Mouse (Mus musculus) adrenal gland, postnatal 4 days (tissue): Measurements from ENCODE around the gene Spag7. TPM values are rescaled to one million over a fixed set of nuclear protein-coding genes. Genes with fewer than 3 reads are reported as not detected.

Experiments
- DNase-seq, 2 experiments: peaks; one replicate each; pipeline ENCODE4 v3.0.0; 2021 to 2022; ENCODE audit warnings: low spot score in 2 of 2, mixed read lengths in 2 of 2
- total RNA-seq, 2 experiments: library from RNA; stranded (reverse); gene quantifications; 2 replicates each; pipeline ENCODE4 v1.2.3; 2021

Spag7 gene
- total RNA-seq, 2 experiments from 2014 or later, result 82.0 to 87.2 TPM

- DNase-seq, result no peak
These were observed 23.6 kb downstream of the Spag7 start for GRCm38 (mm10) chr11:70645461-70646258.

- no peak for DNase-seq
These were observed 24.6 kb downstream of the Spag7 start for GRCm38 (mm10) chr11:70644564-70645103.

- no peak for DNase-seq
These were observed 26.2 kb downstream of the Spag7 start for GRCm38 (mm10) chr11:70643051-70643450.

- DNase-seq, result no peak
These were observed 28.0 kb downstream of the Spag7 start for GRCm38 (mm10) chr11:70641241-70641640.

- no peak for DNase-seq
These were observed 29.2 kb downstream of the Spag7 start for GRCm38 (mm10) chr11:70639976-70640375.

- no peak for DNase-seq
These were observed 30.4 kb downstream of the Spag7 start, which contains the start of gene Gp1ba for GRCm38 (mm10) chr11:70638714-70639278. Gene Gp1ba (plus strand): TSS chr11:70639122.

- DNase-seq, result no peak
These were observed 30.9 kb downstream of the Spag7 start for GRCm38 (mm10) chr11:70638293-70638692.

- no peak for DNase-seq
These were observed 31.5 kb downstream of the Spag7 start for GRCm38 (mm10) chr11:70637764-70638163.

- no peak for DNase-seq
These were observed 33.6 kb downstream of the Spag7 start for GRCm38 (mm10) chr11:70635601-70636000.

- no peak for DNase-seq
These were observed 39.1 kb downstream of the Spag7 start for GRCm38 (mm10) chr11:70630129-70630528.

- no peak for DNase-seq
These were observed 39.7 kb downstream of the Spag7 start for GRCm38 (mm10) chr11:70629557-70629956.

GRCm38 (mm10) chr11:70628431-70628830, 40.8 kb downstream of the Spag7 start:
- no peak for DNase-seq

- no peak for DNase-seq
These were observed 42.3 kb downstream of the Spag7 start for GRCm38 (mm10) chr11:70626877-70627276.

GRCm38 (mm10) chr11:70625473-70625872, 43.7 kb downstream of the Spag7 start:
- DNase-seq, result no peak

GRCm38 (mm10) chr11:70623053-70623742, 46.0 kb downstream of the Spag7 start:
- DNase-seq, result no peak

- no peak for DNase-seq
These were observed 47.0 kb downstream of the Spag7 start for GRCm38 (mm10) chr11:70621972-70622814.

GRCm38 (mm10) chr11:70619101-70619500, 50.1 kb downstream of the Spag7 start, which contains the start of gene Chrne:
Gene Chrne (minus strand): TSS chr11:70619216.
- no peak for DNase-seq

- DNase-seq, result no peak
These were observed 53.6 kb downstream of the Spag7 start, which contains the start of gene 4930544D05Rik for GRCm38 (mm10) chr11:70615516-70616093. Gene 4930544D05Rik (plus strand): TSS chr11:70615848.

- DNase-seq, result peak; percentile 26 to 40
These were observed 54.1 kb downstream of the Spag7 start for GRCm38 (mm10) chr11:70615074-70615473.
